Mouse (Mus musculus): ENCODE data around the gene Tmem269. TPM values are rescaled to one million over a fixed set of nuclear protein-coding genes. Genes with fewer than 3 reads are reported as not detected.
A peak's percentile ranks its signal among the peaks of the same experiment; 100 is the strongest.

The Tmem269 gene
- total RNA-seq, 1 experiment: not detected

- Histone ChIP-seq H3K4me3 (ENCODE audit: insufficient read depth in 1 of 2, low read depth in 1 of 2, low read length in 2 of 2, poor library complexity in 1 of 2, severe bottlenecking in 1 of 2) (no peak overlapping the region), H3K4me1 (ENCODE audit: control insufficient read depth in 2 of 2, insufficient read depth in 2 of 2, low read length in 2 of 2, poor library complexity in 1 of 2) (0 out of 4 replicates have a peak, but pooled peaks cover 0 to 2% of the 10 kb centered on the region in 2 experiments), H3K9ac (ENCODE audit: insufficient read depth, low read depth, low read length, poor library complexity, severe bottlenecking) (no peak overlapping the region), H3K27ac (ENCODE audit: insufficient read depth, low read depth, low read length, poor library complexity, severe bottlenecking) (no peak overlapping the region), H3K36me3 (ENCODE audit: control insufficient read depth, insufficient read depth, low read length, poor library complexity, severe bottlenecking) (no peaks in the 10 kb centered on the region), H3K9me3 (ENCODE audit: control insufficient read depth, insufficient read depth, low read depth, low read length) (no peaks in the 10 kb centered on the region)
- no peak for DNase-seq (ENCODE audit: low read depth, low spot score)
- in situ Hi-C loops (cut with MboI; ENCODE audit: low sequenced_read_pairs in 2 of 2, unreplicated experiment in 2 of 2): no loop called here
- no peak for TF ChIP-seq ZC3H11A (IDR thresholded peaks at IDR 0.05; ENCODE audit: borderline replicate concordance, low read depth, low read length)
- TF ChIP-seq CHD2 (IDR thresholded peaks at IDR 0.05; ENCODE audit: low read depth, low read length): no peak
- TF ChIP-seq HCFC1 (IDR thresholded peaks at IDR 0.05; ENCODE audit: borderline replicate concordance, insufficient read depth, low read length): no peak
- TF ChIP-seq ZNF384 (IDR thresholded peaks at IDR 0.05; ENCODE audit: low read depth, low read length): no peak
- no peak for TF ChIP-seq MAFK (IDR thresholded peaks at IDR 0.05; ENCODE audit: insufficient read depth, low read depth, low read length)
Measured at GRCm38 (mm10) chr4:119177702-119178101, 40.3 kb downstream of the Tmem269 start.

- no peak within 1 kb of the TSS for H3K27ac ChIP-seq (ENCODE audit: insufficient read depth, low read depth, low read length, poor library complexity, severe bottlenecking)
- TF ChIP-seq HCFC1 (IDR thresholded peaks at IDR 0.05; ENCODE audit: borderline replicate concordance, insufficient read depth, low read length) (peak; percentile 99), MAFK (IDR thresholded peaks at IDR 0.05; ENCODE audit: insufficient read depth, low read depth, low read length) (no peak), ZC3H11A (IDR thresholded peaks at IDR 0.05; ENCODE audit: borderline replicate concordance, low read depth, low read length) (no peak), ZNF384 (IDR thresholded peaks at IDR 0.05; ENCODE audit: low read depth, low read length) (no peak), CHD2 (IDR thresholded peaks at IDR 0.05; ENCODE audit: low read depth, low read length) (peak; percentile 97)
Measured at GRCm38 (mm10) chr4:119173851-119174453, 44.1 kb downstream of the Tmem269 start, which contains the start of gene Zfp691. Zfp691 (minus strand) TSS chr4:119174195.

GRCm38 (mm10) chr4:119172919-119173650 is 44.9 kb downstream of the Tmem269 start:
- in situ Hi-C loops (cut with MboI; ENCODE audit: low sequenced_read_pairs in 2 of 2, unreplicated experiment in 2 of 2): loop anchor here (5.0 to 25.0 kb wide), 3 partner anchors 171 to 561 kb away; partner anchors contain the start of genes Cfap57 (in 1 of the 2) and Ebna1bp2 (in 1 of the 2)
- Histone ChIP-seq H3K4me3 (ENCODE audit: insufficient read depth in 1 of 2, low read depth in 1 of 2, low read length in 2 of 2, poor library complexity in 1 of 2, severe bottlenecking in 1 of 2) (peak overlapping the region; percentile 80 to 95), H3K4me1 (ENCODE audit: control insufficient read depth in 2 of 2, insufficient read depth in 2 of 2, low read length in 2 of 2, poor library complexity in 1 of 2) (peaks cover 0 to 6% of the 10 kb centered on the region in 2 experiments; a peak in 1 of 4 replicates), H3K9me3 (ENCODE audit: control insufficient read depth, insufficient read depth, low read depth, low read length) (no peaks in the 10 kb centered on the region), H3K36me3 (ENCODE audit: control insufficient read depth, insufficient read depth, low read length, poor library complexity, severe bottlenecking) (peaks cover 11% of the 10 kb centered on the region), H3K9ac (ENCODE audit: insufficient read depth, low read depth, low read length, poor library complexity, severe bottlenecking) (peak overlapping the region; percentile 69), H3K27ac (ENCODE audit: insufficient read depth, low read depth, low read length, poor library complexity, severe bottlenecking) (no peak overlapping the region)
- DNase-seq (ENCODE audit: low read depth, low spot score): no peak
- no peak for TF ChIP-seq ZC3H11A (IDR thresholded peaks at IDR 0.05; ENCODE audit: borderline replicate concordance, low read depth, low read length)

More at GRCm38 (mm10) chr4:119173851-119174453, 44.1 kb downstream of the Tmem269 start, which contains the start of gene Zfp691:
- peak within 1 kb of the TSS; percentile 69 for H3K9ac ChIP-seq (ENCODE audit: insufficient read depth, low read depth, low read length, poor library complexity, severe bottlenecking)
- H3K36me3 ChIP-seq (ENCODE audit: control insufficient read depth, insufficient read depth, low read length, poor library complexity, severe bottlenecking): peaks cover 11% of the 10 kb centered on the region
- peak within 1 kb of the TSS; percentile 80 to 95 for H3K4me3 ChIP-seq (ENCODE audit: insufficient read depth in 1 of 2, low read depth in 1 of 2, low read length in 2 of 2, poor library complexity in 1 of 2, severe bottlenecking in 1 of 2)
- H3K4me1 ChIP-seq (ENCODE audit: control insufficient read depth in 2 of 2, insufficient read depth in 2 of 2, low read length in 2 of 2, poor library complexity in 1 of 2): peaks cover 0 to 6% of the 10 kb centered on the region in 2 experiments; a peak in 1 of 4 replicates
- in situ Hi-C loops (cut with MboI; ENCODE audit: low sequenced_read_pairs in 2 of 2, unreplicated experiment in 2 of 2): loop anchor here (5.0 to 25.0 kb wide), 3 partner anchors 172 to 562 kb away; partner anchors contain the start of genes Cfap57 (in 1 of the 2) and Ebna1bp2 (in 1 of the 2)
- no peaks in the 10 kb centered on the region for H3K9me3 ChIP-seq (ENCODE audit: control insufficient read depth, insufficient read depth, low read depth, low read length)
- DNase-seq (ENCODE audit: low read depth, low spot score): peak; percentile 91

GRCm38 (mm10) chr4:119167663-119168062 is 50.4 kb downstream of the Tmem269 start:
- Histone ChIP-seq H3K4me3 (ENCODE audit: insufficient read depth in 1 of 2, low read depth in 1 of 2, low read length in 2 of 2, poor library complexity in 1 of 2, severe bottlenecking in 1 of 2) (no peak overlapping the region), H3K27ac (ENCODE audit: insufficient read depth, low read depth, low read length, poor library complexity, severe bottlenecking) (no peak overlapping the region), H3K9ac (ENCODE audit: insufficient read depth, low read depth, low read length, poor library complexity, severe bottlenecking) (no peak overlapping the region), H3K36me3 (ENCODE audit: control insufficient read depth, insufficient read depth, low read length, poor library complexity, severe bottlenecking) (peaks cover 11% of the 10 kb centered on the region), H3K4me1 (ENCODE audit: control insufficient read depth in 2 of 2, insufficient read depth in 2 of 2, low read length in 2 of 2, poor library complexity in 1 of 2) (peaks cover 0 to 5% of the 10 kb centered on the region in 2 experiments; a peak in 1 of 4 replicates), H3K9me3 (ENCODE audit: control insufficient read depth, insufficient read depth, low read depth, low read length) (no peaks in the 10 kb centered on the region)
- TF ChIP-seq CHD2 (IDR thresholded peaks at IDR 0.05; ENCODE audit: low read depth, low read length) (0 out of 2 replicates have a peak, but pooled peaks have one; percentile 32), ZC3H11A (IDR thresholded peaks at IDR 0.05; ENCODE audit: borderline replicate concordance, low read depth, low read length) (peak; percentile 84), MAFK (IDR thresholded peaks at IDR 0.05; ENCODE audit: insufficient read depth, low read depth, low read length) (no peak), ZNF384 (IDR thresholded peaks at IDR 0.05; ENCODE audit: low read depth, low read length) (no peak)
- in situ Hi-C loops (cut with MboI; ENCODE audit: low sequenced_read_pairs in 2 of 2, unreplicated experiment in 2 of 2): loop anchor here (5.0 to 25.0 kb wide), 3 partner anchors 175 to 555 kb away; partner anchors contain the start of genes Cfap57 (in 1 of the 2) and Ebna1bp2 (in 1 of the 2)
- DNase-seq (ENCODE audit: low read depth, low spot score): peak; percentile 81

Measured in ES-E14 (cell line).